Mouse (Mus musculus): Measurements from ENCODE around the gene Col12a1. TPM values are rescaled to one million over a fixed set of nuclear protein-coding genes. Genes with fewer than 3 reads are reported as not detected.

Col12a1 gene
- polyA plus RNA-seq, 1 experiment from 2014 or later = 31.0 TPM

DNA sequence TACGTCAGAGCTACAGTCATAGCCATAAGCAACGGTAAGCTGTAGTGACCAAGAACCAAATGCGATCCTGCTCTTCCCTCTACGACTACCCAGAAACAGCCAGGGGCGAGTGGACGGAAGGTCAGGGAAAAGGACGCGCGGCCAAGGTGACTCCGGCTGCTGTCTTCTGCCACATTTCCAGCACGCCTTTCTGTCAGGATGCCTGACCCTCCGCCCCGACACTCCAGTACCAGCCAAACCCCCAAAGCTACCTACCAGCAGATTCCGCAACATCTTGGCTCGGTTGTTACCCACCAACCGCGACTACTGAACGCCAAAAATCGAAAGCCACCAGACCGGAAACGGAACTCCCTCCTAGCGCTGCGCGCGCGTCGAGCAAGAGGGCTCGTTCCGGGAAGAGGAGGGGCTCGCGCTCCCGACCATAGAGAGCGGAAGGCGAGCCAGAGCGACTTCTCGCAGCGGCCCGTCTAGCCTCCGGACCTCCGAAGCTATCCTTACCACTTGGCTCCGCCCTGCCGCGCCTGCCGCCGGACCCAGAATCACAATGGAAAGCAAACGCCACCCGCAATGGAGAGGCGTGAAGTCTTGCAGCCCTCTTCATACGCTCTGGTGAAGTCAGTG lies 40.9 kb upstream of the Col12a1 start, which contains the start of gene Cox7a2:
TSS of gene Cox7a2 (minus strand) at position 494 of the 621 bp plus-strand sequence.
- no peak for TF ChIP-seq EP300 (optimal IDR thresholded peaks at IDR 0.05)
- TF ChIP-seq CTCF (IDR thresholded peaks at IDR 0.05; ENCODE audit: low read depth) = no peak; the same call in 1 of the 2 replicates
- Histone ChIP-seq H3K9me3 (ENCODE audit: control insufficient read depth, low read length) (no peaks in the 10 kb centered on the region), H3K36me3 (ENCODE audit: control insufficient read depth, insufficient read depth, low read length) (peaks cover 4% of the 10 kb centered on the region; the same call in 1 of the 2 replicates), H3K4me1 (replicated peaks; ENCODE audit: control insufficient read depth, insufficient read depth) (no peaks in the 10 kb centered on the region), H3K4me3 (ENCODE audit: low read depth, low read length) (peak within 1 kb of the TSS; percentile 67), H3K9ac (ENCODE audit: low read length) (peak within 1 kb of the TSS; percentile 76), H3K27me3 (ENCODE audit: control insufficient read depth, insufficient read depth, low read length) (no peaks in the 10 kb centered on the region), H3K27ac (replicated peaks) (peak within 1 kb of the TSS; percentile 87), H3K4me2 (replicated peaks; ENCODE audit: low read depth) (peak within 1 kb of the TSS; percentile 84)
- under 1% methylated on average over 49 of the region's 49 CpGs for WGBS
- DNase-seq (ENCODE audit: low spot score) = peak; percentile 97
- ATAC-seq (ENCODE audit: low FRiP score, low TSS enrichment) = peak; percentile 100

DNA sequence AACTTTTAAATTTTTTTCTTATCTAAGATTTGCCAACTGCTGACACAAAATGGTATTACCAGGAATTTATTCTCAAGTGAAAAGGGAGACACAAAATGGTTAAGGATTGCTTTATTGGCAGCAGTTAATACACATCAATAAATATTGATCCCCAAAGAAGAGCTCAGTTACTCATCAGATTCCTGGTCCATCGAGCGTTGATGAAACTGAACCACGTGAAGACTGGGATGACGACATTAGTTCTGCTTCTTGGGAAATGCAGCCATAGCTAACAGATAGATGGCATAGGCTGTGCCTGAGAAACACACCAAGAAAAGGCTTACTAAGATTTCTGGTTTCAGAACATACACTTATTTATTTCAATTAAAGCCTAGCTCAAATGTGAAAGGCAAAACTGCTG lies 36.7 kb upstream of the Col12a1 start:
- DNase-seq (ENCODE audit: low spot score) = no peak
- H3K9ac ChIP-seq (ENCODE audit: low read length) = no peak overlapping the region
- no peak for ATAC-seq (ENCODE audit: low FRiP score, low TSS enrichment)
- no peaks in the 10 kb centered on the region for H3K27me3 ChIP-seq (ENCODE audit: control insufficient read depth, insufficient read depth, low read length)
- no peak overlapping the region for H3K27ac ChIP-seq (replicated peaks)
- WGBS = 91% methylated on average over 4 of the region's 4 CpGs
- H3K36me3 ChIP-seq (ENCODE audit: control insufficient read depth, insufficient read depth, low read length) = peaks cover 8% of the 10 kb centered on the region; the same call in 1 of the 2 replicates
- no peak for TF ChIP-seq EP300 (optimal IDR thresholded peaks at IDR 0.05)
- no peak for TF ChIP-seq CTCF (IDR thresholded peaks at IDR 0.05; ENCODE audit: low read depth)
- H3K4me1 ChIP-seq (replicated peaks; ENCODE audit: control insufficient read depth, insufficient read depth) = no peaks in the 10 kb centered on the region
- H3K9me3 ChIP-seq (ENCODE audit: control insufficient read depth, low read length) = no peaks in the 10 kb centered on the region
- no peak overlapping the region for H3K4me3 ChIP-seq (ENCODE audit: low read depth, low read length)
- H3K4me2 ChIP-seq (replicated peaks; ENCODE audit: low read depth) = no peak overlapping the region

DNA sequence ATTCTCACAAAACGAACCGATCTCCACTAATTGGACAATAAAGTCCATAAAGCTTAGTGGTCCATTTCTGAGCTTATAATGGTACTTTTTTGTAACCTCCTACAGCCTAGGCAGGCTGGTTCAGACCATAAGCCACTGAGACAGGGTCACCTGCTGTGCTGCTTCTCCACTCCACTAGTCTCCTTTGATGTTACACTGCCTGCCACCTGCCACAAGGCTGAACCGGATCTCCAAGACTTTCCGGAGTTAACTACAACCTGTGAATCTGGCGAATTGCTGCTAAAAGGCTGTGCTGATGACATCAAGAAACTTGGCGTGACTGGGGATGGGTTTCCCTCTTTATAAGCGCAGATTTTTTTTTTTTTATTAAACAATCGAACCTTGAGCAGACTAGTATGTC lies 33.2 kb upstream of the Col12a1 start:
- H3K4me1 ChIP-seq (replicated peaks; ENCODE audit: control insufficient read depth, insufficient read depth) = no peaks in the 10 kb centered on the region
- H3K27ac ChIP-seq (replicated peaks) = no peak overlapping the region
- no peaks in the 10 kb centered on the region for H3K27me3 ChIP-seq (ENCODE audit: control insufficient read depth, insufficient read depth, low read length)
- no peaks in the 10 kb centered on the region for H3K9me3 ChIP-seq (ENCODE audit: control insufficient read depth, low read length)
- DNase-seq (ENCODE audit: low spot score) (no peak), ATAC-seq (ENCODE audit: low FRiP score, low TSS enrichment) (no peak)
- H3K4me2 ChIP-seq (replicated peaks; ENCODE audit: low read depth) = no peak overlapping the region
- H3K9ac ChIP-seq (ENCODE audit: low read length) = no peak overlapping the region
- H3K36me3 ChIP-seq (ENCODE audit: control insufficient read depth, insufficient read depth, low read length) = peaks cover 8% of the 10 kb centered on the region; the same call in 1 of the 2 replicates
- WGBS = 75% methylated on average over 8 of the region's 8 CpGs
- H3K4me3 ChIP-seq (ENCODE audit: low read depth, low read length) = no peak overlapping the region
- no peak for TF ChIP-seq CTCF (IDR thresholded peaks at IDR 0.05; ENCODE audit: low read depth)
- TF ChIP-seq EP300 (optimal IDR thresholded peaks at IDR 0.05) = no peak

DNA sequence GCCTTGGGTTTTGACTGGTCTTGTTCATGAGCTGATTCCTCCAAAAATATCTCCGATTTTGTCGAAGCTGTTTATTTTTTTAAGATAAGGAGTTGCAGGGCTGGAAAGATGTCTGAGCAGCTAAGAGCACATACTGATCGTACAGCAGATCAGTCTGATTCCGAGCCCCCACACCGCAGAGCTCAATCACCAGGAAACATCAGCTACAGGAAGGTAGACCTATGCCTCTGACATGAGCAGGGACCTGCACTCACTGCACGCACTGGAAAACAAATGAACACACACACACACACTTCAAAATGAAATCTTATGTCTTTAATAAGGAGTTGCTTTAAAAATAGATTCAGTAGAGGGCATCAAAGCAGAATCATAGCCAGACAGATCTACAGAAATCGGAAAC lies 32.1 kb upstream of the Col12a1 start:
- no peak overlapping the region for H3K4me3 ChIP-seq (ENCODE audit: low read depth, low read length)
- H3K27me3 ChIP-seq (ENCODE audit: control insufficient read depth, insufficient read depth, low read length) = no peaks in the 10 kb centered on the region
- H3K9me3 ChIP-seq (ENCODE audit: control insufficient read depth, low read length) = no peaks in the 10 kb centered on the region
- H3K4me2 ChIP-seq (replicated peaks; ENCODE audit: low read depth) = no peak overlapping the region
- WGBS = 52% methylated on average over 7 of the region's 7 CpGs
- no peak overlapping the region for H3K27ac ChIP-seq (replicated peaks)
- DNase-seq (ENCODE audit: low spot score) = no peak
- no peak for TF ChIP-seq CTCF (IDR thresholded peaks at IDR 0.05; ENCODE audit: low read depth)
- no peak for TF ChIP-seq EP300 (optimal IDR thresholded peaks at IDR 0.05)
- H3K9ac ChIP-seq (ENCODE audit: low read length) = no peak overlapping the region
- ATAC-seq (ENCODE audit: low FRiP score, low TSS enrichment) = no peak
- peaks cover 8% of the 10 kb centered on the region; the same call in 1 of the 2 replicates for H3K36me3 ChIP-seq (ENCODE audit: control insufficient read depth, insufficient read depth, low read length)
- no peaks in the 10 kb centered on the region for H3K4me1 ChIP-seq (replicated peaks; ENCODE audit: control insufficient read depth, insufficient read depth)

DNA sequence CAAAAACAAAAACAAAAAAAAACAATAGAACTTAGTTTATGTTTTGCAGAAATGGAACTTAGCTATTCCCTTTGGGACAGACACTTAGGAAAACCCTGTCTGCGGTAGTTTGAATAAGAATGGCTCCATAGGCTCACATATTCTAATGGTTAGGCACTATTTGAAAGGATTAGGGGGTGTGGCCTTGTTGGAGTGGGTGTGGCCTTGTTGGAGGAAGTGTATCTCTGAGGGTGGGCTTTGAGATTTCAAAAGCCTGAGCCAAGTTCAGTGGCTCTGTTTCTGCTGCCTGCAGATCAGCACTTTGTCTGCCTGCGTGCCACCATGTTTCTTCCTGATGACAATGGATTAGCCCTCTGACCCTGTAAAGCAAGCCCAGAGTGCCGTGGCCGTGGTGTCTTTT lies 26.4 kb upstream of the Col12a1 start:
- TF ChIP-seq CTCF (IDR thresholded peaks at IDR 0.05; ENCODE audit: low read depth) (no peak), EP300 (optimal IDR thresholded peaks at IDR 0.05) (no peak)
- no peak overlapping the region for H3K4me3 ChIP-seq (ENCODE audit: low read depth, low read length)
- no peak for DNase-seq (ENCODE audit: low spot score)
- H3K9me3 ChIP-seq (ENCODE audit: control insufficient read depth, low read length) = no peaks in the 10 kb centered on the region
- no peak overlapping the region for H3K9ac ChIP-seq (ENCODE audit: low read length)
- no peak overlapping the region for H3K4me2 ChIP-seq (replicated peaks; ENCODE audit: low read depth)
- H3K27ac ChIP-seq (replicated peaks) = no peak overlapping the region
- no peaks in the 10 kb centered on the region for H3K36me3 ChIP-seq (ENCODE audit: control insufficient read depth, insufficient read depth, low read length)
- ATAC-seq (ENCODE audit: low FRiP score, low TSS enrichment) = no peak
- H3K27me3 ChIP-seq (ENCODE audit: control insufficient read depth, insufficient read depth, low read length) = no peaks in the 10 kb centered on the region
- 69% methylated on average over 4 of the region's 4 CpGs for WGBS
- H3K4me1 ChIP-seq (replicated peaks; ENCODE audit: control insufficient read depth, insufficient read depth) = no peaks in the 10 kb centered on the region

DNA sequence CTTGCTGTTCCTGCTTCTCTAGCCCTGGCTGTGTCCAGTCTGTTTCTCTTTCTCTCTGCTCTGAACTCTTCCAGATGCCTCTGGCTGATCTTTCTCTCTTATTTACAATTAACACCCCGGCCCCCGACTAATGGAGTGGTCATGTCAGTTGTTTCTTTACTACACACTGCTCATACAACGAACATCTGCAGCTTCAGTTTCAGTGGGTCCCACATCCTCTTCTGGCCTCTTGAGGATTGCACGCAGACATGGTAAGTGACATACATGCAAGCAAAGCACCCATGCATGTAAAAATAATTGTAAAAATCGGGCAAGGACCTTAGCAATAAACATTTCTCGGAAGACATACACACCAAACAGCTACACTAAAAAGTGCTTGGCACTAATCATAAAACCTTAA lies 17.0 kb upstream of the Col12a1 start:
- 65% methylated on average over 6 of the region's 6 CpGs for WGBS
- H3K27ac ChIP-seq (replicated peaks) = no peak overlapping the region
- H3K4me2 ChIP-seq (replicated peaks; ENCODE audit: low read depth) = no peak overlapping the region
- no peaks in the 10 kb centered on the region for H3K4me1 ChIP-seq (replicated peaks; ENCODE audit: control insufficient read depth, insufficient read depth)
- no peaks in the 10 kb centered on the region for H3K9me3 ChIP-seq (ENCODE audit: control insufficient read depth, low read length)
- H3K27me3 ChIP-seq (ENCODE audit: control insufficient read depth, insufficient read depth, low read length) = no peaks in the 10 kb centered on the region
- ATAC-seq (ENCODE audit: low FRiP score, low TSS enrichment) (no peak), DNase-seq (ENCODE audit: low spot score) (no peak)
- no peak for TF ChIP-seq CTCF (IDR thresholded peaks at IDR 0.05; ENCODE audit: low read depth)
- TF ChIP-seq EP300 (optimal IDR thresholded peaks at IDR 0.05) = no peak
- H3K36me3 ChIP-seq (ENCODE audit: control insufficient read depth, insufficient read depth, low read length) = no peaks in the 10 kb centered on the region
- H3K9ac ChIP-seq (ENCODE audit: low read length) = no peak overlapping the region
- H3K4me3 ChIP-seq (ENCODE audit: low read depth, low read length) = no peak overlapping the region
